ENCODE assay signal across 8 mouse cellular contexts in genomic region chr5:112848586-112849280, GRCm38 (mm10). TPM values are rescaled to one million over a fixed set of nuclear protein-coding genes. Genes with fewer than 3 reads are reported as not detected.
DNase-seq lines count a peak whose midpoint lies in the region.

No protein-coding gene starts in this region.

- intact Hi-C loops in heart, postnatal 10 days (cut with DNase I), result no loop called here

- DNase-seq in ES-CJ7 (ENCODE audit: low read depth, low spot score), result peak; percentile 90
- peak; percentile 78 for DNase-seq in adrenal gland, postnatal 10 days
- DNase-seq in embryo, embryonic 9.5 days (ENCODE audit: extremely low spot score), result peak; percentile 73
- DNase-seq in heart, postnatal 10 days, result peak; percentile 49 to 70
- DNase-seq in kidney, postnatal 10 days, result peak; percentile 77
- DNase-seq in lung, postnatal 10 days, result peak; percentile 64
- peak; percentile 61 to 70 for DNase-seq in right cerebral cortex, postnatal 10 days (ENCODE audit: low spot score in 2 of 2)
- no peak for DNase-seq in urinary bladder, postnatal 10 days (ENCODE audit: low spot score)

RNA-seq across cellular contexts. Expression of gene Myo18b, which starts 47.4 kb away (rescaled TPM):
- 10 to 100 TPM in 1 of 2 experiments, 1 to 10 TPM in 1; 6.4 to 20.1 TPM for total RNA-seq in adrenal gland, postnatal 10 days (2021)
- 100 to 1,000 TPM; 222 to 227 TPM for total RNA-seq in heart, postnatal 10 days (2021)

Comparison
In these comparisons a context has a peak if more than half of its experiments do, and no peak if none do; other contexts are left out.
1. RNA of gene Myo18b, which starts 47.4 kb away (total RNA-seq): 222 to 227 TPM in heart, postnatal 10 days; 6.4 to 20.1 TPM in adrenal gland, postnatal 10 days; every median in the first group is over 10 times any median in the second.